Mouse (Mus musculus) brain, embryonic 14.5 days (tissue): Measurements from ENCODE around the gene Pkp1.
A peak's percentile ranks its signal among the peaks of the same experiment; 100 is the strongest.

Experiments
- CTCF ChIP-seq: fragments of 200-500 bp; IDR thresholded peaks from 2 replicates; pipeline ENCODE4 v1.5.1; 2012; ENCODE audit warnings: inconsistent platforms, mild to moderate bottlenecking, moderate library complexity, borderline replicate concordance; ENCODE audit not compliant: insufficient read depth, insufficient read length; ENCODE audit errors: extremely low read depth
- POLR2A ChIP-seq: fragments of 200-500 bp; IDR thresholded peaks from 2 replicates; pipeline ENCODE4 v1.6.1; 2012; ENCODE audit warnings: mild to moderate bottlenecking, inconsistent platforms, borderline replicate concordance; ENCODE audit not compliant: poor library complexity, insufficient read depth, insufficient read length, severe bottlenecking; ENCODE audit errors: extremely low read depth

DNA sequence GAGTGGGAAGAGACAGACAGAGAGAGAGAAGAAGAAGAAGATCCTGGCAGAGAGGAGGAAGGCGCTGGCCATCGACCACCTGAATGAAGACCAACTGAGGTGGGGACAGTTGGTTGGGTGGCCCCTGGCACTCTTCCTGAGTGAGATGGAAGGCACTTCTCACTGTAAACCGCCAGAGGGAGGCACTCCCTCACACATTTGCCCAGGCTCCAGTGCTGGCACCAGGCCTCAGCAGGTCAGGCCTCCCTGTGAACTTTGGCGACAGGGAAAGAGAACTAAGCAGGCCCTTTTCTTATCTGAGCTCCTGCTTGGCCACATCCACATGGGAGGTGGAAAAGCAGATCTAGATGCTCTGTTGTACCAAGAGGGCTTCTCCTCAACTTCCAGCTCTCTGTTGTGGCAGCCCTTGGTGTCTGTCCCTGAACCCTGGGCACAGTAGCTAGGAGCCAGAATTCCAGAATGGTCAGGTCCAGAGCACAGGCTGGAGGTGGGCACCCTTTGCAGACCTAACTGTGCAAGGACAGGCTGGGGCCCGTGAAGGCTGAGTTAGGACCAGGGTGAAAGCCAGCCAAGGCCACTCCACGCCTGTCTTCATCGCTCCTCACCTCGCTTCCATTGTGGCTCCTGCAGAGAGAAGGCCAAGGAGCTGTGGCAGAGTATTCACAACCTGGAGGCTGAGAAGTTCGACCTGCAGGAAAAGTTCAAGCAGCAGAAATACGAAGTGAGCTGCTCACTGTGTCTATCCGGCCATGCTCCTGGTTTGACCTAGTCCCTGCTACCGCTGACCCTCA lies 68.1 kb downstream of the Pkp1 start:
- TF ChIP-seq CTCF (peak; percentile 55; the same call in 1 of the 2 replicates), POLR2A (no peak)
